Mouse (Mus musculus): ENCODE data around the gene Ada.

- TF ChIP-seq POLR2A (IDR thresholded peaks at IDR 0.05; ENCODE audit: borderline replicate concordance, extremely low read depth, insufficient read depth, insufficient read length, poor library complexity, severe bottlenecking) (no peak), CTCF (IDR thresholded peaks at IDR 0.05; ENCODE audit: borderline replicate concordance, extremely low read depth, insufficient read depth, insufficient read length) (no peak)
Measured at GRCm38 (mm10) chr2:163689771-163690170, 60.3 kb downstream of the Ada start.

Data from brain, embryonic 14.5 days (tissue).